Mouse (Mus musculus) cerebellum, postnatal 4 days (tissue): ENCODE data around the gene Mus81.
"Not testable (repeated sequence)": the region's sequence is repeated elsewhere in the genome, so short reads cannot be mapped to it uniquely, and the experiment has no call there.

ENCODE experiments used
- DNase-seq, 2 experiments: peaks; one replicate each; pipeline ENCODE4 v3.0.0; 2022; ENCODE audit warnings: low spot score in 2 of 2, mixed read lengths in 1 of 2

The Mus81 gene

DNA sequence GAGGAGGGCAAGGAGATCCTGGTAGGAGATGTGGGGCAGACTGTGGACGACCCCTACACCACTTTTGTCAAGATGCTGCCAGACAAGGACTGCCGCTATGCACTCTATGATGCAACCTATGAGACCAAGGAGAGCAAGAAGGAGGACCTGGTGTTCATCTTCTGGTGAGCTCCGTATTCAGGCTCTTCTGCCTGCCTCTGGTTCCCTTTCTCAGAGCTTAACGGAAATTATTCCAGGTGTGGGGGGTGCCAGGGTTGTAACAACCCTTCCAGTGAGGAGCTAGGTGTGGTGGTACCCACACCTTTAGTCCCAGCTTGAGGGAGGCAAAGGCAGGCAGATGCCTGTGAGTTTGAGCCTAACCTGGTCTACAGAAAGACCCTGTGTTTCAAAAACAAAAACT is 4.4 kb upstream of the Mus81 start:
- DNase-seq = no peak

DNA sequence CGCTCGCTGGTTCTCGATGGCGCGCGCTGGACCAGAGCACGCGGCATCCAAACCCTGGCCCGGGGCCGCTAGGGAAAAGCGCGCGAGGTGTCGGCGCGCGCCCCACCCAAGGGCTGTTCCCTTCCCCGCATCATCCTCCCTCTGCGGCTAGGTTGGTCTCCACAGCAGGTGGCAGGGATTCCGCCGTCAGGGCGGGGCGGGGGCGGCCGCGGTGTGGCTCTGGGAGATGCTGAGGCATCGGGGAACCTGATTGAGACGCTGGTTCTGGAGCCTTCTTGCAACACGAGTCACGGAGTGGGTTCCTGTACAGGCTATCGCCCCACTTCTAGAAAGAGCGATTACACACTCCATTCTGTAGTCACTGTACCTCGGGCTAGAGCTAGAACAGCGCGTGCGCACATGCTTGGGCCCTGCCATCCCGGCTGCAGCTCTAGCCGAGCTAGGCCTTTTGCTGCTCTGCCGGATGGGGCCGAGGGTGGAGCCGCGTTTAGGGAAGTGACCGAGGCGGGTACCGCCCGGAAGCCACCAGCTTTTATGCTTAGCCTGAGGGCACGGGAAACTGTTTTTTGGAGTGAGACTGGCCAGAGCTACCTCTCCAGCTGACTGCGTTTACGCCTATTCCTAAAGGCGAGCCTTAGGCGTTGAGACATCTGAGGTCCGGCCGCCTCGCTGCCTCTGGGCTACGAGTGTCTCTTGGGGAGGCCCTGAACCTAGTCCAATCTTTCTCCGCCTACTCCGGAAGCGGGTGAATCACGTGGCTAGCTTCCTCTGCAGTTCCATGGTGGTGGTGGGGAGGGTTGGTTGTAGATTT is 2.9 kb upstream of the Mus81 start:
- peak in 1 of 2 experiments; percentile 69 for DNase-seq

DNA sequence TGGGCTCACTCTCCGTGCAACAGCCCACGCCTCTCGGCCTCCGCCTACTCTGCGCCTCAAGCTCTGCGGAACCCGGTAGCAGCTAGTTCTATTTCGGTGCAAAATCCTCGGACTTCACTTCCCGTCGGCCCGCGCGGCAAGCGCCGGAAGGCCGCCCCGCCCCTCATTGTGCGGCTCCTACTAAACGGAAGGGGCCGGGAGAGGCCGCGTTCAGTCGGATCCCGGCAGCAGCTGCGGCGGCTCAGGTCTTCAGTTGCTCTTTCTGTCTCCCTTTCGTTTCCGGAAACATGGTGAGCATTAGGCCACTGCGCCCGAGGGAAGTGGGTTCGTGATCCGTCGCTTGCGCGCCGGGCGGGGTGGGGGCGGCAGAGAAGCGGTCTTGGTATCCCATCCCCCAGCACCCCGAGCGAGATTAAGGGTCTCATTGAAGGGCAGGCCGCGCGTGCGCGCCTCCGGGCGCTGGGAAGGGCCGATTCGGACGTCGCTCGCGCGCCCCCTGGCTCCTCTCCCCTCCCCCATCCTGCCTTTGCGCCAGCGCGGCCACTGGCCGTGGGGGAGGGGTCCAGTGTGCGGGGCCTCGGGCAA is 2.2 kb upstream of the Mus81 start, which contains the start of gene Cfl1:
TSS of gene Cfl1 (plus strand) at position 143 of the 585 bp plus-strand sequence.
- DNase-seq = peak; percentile 87 to 93

DNA sequence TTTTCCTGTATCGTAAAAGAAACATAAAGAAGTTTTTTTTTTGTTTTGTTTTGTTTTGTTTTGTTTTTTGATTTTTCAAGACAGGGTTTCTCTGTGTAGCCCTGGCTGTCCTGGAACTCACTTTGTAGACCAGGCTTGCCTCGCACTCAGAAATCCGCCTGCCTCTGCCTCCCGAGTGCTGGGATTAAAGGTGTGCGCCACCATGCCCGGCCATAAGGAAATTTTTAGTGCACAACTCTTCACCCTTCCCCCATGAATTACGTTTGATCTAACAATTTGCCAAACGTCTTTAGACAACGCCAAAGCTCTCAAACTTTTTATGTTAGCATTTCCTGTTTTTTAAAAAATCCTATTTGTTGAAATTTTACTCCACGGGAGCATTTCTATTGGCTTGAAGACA is 1.5 kb upstream of the Mus81 start:
- DNase-seq = not testable (repeated sequence)

DNA sequence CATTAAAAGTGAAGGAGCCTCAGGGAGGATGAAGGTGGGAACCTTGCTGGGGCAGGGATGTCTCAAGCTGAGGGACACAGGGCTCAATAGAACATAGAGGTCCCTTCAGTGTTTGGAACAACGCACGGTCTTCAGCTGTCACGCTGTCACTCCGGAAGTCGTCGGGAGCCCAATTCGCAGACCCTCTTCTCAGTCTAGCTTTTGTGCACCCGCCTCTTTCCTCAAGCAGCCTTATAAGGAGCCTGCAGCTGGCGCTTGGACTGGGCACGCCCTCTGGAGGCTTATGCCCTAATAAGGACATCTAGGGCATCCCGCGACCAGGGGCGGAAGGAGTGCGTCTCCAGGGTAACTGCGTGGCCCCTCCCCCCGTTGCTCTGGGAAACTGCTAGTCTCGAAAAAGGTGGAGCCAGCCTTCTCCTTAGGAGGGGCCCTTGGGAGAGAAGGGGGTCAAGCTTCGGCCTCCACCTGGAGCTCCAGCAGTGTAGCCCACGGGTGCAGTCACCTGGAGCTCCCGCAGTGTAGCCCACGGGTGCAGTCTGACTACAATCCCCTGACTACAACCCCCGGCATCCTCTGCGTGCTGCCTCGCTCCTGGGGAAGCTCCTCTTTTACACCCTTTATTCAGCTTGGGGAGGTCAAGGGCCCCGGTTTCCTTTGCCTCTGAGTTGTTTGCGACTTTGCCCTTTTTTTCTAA is 823 bp upstream of the Mus81 start:
- DNase-seq = peak; percentile 82 to 95

DNA sequence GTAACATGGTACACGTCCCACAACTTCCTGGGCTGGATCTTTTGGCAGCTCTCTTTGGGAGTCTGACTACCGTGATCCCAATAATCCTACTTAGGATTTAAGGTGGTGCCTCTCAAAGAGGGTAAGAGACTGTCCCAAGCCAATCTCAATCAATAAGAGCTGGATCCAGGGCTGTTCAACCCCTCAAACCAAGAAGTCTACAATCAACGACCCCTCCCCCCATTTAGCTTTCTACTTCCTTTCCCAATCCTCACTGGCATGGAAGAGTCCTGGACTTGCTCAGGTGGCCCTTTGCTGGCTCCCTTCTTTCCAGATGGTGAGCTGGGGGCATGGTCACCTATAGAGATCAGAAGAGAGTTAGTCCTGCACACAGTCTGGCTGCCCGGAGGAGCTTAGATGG is 1.4 kb downstream of the Mus81 start:
- DNase-seq = no peak

DNA sequence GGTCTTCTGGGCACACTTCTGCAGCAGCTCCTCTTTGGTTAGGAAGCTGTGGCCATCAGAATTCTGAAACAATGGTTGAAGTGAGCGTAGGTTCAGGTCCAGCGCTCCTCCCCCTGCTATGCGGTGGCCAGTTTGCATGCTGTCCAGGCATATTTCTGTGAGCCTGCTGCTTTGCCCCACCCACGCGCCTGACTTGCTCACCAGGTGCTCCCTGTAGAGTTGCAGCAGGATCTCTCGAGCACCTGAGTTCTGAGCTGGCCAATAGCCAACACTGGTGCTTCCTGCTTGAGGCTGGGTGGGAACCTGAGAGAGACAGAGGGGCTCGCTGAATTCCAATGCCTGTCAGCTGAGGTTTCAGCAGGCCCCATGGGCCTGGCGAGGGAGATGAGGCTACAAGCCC is 1.9 kb downstream of the Mus81 start:
- DNase-seq = no peak

DNA sequence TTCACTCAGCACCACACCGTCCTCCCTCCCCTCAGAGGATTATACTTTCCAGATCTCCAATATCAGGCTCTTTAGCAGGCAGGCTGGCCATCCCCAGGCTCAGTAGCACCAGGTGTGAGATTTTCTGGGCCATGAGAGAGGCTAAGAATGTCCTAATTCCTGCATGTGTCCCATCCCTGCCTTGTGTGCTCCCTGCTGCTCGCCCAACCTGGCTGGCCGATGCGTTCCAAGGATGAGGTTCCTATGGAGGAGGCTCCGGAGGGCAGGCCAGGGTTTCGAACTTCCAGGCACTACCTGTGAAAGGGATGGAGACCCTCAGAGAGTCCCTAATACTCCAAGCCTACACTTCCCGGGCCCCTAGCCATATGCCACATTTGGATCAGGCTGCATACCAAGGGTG is 2.4 kb downstream of the Mus81 start:
- no peak for DNase-seq

DNA sequence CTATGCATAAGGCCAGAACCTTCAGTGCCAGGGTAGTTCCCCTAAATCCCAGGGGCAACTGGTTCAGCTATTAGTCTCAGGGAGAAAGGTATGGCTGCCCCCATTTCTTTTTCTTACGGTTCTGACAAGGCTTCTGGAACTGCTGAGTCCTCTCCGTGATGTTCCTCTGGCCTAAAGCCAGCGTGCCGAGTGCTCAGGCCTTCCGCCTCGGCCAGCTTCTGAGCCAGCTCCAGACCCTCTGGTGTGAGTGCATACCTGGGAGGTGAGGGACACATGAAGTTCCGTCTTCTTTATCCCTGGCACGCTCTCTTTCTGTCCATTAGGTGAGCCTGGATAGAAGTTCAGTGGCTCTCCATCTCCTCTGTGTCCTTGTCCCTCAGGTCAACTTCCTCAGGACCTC is 2.8 kb downstream of the Mus81 start:
- DNase-seq = no peak

DNA sequence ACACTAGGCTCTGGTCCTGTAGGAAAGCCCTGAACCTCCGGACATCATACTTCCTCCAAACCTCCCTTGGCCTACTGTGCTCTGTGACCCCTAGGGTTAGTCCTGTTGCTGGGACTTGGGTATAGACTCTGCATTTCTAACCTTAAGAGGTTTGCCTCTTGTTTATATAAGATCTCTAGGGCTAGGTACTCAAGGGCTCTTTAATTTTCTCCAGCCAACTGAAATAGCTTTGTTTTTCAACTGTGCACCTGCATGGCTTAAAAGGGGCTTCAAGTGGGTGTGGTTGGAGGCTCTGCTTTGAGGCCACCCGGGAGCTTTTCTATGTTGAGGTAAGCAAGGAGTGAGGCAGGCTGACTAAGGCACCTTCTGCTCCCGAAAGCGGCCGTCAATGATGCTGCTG is 3.7 kb downstream of the Mus81 start:
- no peak for DNase-seq

DNA sequence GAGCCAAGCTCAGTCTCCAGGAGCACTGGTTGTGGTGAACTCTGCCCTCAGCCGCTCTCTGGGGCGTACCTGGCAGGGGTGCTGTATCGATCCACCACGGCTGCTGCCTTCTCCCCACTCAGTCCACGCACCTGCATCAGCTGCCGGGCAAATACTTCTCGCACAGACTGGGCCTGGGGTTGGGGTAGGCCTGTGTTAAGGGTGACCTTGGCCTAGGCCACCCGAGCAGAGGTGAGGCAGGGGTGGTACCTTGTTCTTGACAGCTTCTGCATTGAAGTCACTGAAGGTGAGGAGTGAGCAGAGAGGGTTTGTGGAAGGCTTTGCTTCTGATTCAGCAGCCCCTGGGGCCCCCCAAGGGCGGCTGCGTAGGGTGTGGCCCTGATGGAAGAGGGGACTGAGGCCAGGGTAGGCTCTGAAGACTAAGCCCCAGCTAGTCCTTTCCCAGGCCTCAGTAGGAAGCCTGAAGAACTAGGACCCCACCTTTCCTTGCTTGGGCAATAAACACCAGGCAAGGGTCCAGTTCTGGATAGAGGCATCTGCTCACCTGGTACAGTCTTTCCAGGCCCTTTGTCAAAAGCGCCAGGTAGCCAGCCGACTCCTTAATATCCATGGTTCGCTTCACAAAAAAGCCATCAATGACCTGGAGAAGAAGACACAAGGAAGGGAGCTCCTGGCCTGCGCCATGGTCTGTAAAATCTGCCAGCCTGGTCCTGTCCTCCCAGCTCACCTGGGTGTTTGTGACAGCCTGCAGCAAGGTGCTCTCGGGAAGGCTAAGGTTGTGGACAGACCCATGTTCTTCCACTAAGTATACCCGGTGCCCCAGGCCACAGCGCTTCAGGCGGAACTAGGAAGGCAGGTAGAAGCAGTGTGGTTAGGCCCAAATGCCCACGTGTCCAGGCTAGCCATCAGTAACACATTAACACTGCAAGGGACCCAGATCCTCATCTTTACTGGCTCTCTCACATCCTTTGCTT is 4.5 kb downstream of the Mus81 start:
- DNase-seq = no peak

DNA sequence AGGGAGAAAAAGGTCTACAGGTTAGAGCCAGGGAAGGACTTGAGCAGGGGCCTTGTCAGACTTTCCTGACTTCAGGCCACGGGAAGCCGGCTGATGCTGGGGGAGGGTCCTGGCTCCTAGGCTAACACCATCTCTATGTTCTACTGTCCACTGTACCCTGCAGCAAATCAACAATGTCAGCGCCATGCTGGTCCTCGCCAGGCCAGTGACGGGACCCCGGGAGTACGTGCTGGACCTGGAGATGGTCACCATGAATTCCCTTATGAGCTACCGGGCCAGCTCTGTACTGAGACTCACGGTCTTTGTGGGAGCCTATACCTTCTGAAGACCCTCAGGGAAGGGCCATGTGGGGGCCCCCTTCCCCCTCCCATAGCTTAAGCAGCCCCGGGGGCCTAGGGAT is 6.8 kb downstream of the Mus81 start:
- no peak for DNase-seq

DNA sequence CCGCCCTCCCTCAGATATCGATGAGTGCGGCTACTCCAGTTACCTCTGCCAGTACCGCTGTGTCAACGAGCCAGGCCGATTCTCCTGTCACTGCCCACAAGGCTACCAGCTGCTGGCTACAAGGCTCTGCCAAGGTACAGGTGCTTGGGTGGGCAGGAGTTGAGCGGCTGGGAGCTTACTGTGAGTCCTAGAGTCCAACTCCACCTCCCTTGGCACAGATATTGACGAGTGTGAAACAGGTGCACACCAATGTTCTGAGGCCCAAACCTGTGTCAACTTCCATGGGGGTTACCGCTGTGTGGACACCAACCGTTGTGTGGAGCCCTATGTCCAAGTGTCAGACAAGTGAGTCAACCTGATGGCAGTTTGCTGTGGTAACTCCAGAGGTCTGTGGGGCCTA is 8.2 kb downstream of the Mus81 start:
- DNase-seq = no peak

DNA sequence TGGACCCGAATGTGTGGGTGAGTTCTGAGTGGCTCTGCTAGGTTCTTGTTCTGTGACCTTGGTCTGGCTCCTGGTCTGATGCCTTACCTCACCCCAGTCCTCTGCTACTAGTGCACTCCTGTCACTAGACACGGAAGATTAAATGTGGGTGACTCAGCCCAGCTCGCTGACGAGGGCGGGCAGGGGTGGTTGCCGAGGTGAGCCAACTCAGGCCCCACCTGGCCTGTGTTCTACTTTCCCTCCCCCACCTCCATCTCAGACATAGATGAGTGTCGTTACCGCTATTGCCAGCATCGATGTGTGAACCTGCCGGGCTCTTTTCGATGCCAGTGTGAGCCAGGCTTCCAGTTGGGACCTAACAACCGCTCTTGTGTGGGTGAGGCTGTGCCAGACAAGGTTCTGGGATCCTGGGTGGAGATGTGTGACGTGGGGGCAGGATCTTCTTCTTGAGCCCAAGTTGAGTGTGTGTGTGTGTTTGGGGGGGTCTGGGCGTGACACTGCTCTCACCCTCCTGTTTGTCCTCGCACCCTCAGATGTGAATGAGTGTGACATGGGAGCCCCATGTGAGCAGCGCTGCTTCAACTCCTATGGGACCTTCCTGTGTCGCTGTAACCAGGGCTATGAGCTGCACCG is 10.4 kb downstream of the Mus81 start:
- DNase-seq = no peak

DNA sequence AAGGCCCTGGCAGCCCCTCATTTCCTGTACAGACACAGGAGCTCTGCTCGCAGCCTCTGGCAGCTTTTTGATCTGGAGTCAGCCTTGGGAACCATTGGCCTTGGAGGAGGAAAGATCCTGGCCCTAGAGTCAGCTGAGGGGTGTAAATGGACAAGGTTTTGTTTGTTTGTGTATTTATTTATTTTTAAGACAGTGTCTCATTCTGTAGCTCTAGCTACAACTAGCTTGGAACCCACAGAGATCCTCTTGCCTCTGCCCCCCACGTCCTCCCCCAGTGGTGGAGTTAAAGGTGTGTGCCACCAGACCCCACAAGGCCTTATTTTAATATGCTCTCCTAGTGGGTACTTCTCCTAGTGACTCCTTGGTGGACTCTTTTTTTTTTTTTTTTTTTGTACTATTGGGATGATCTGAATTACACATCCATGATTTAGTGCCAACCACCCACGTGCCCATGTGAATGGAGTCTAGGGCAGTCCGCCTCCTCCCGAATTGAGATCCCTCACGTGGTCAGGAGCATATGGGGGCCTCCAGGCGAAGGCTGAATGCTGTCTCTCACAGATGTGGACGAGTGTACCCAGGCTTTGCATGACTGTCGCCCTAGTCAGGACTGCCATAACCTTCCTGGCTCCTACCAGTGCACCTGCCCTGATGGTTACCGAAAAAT is 11.1 kb downstream of the Mus81 start:
- DNase-seq = no peak

DNA sequence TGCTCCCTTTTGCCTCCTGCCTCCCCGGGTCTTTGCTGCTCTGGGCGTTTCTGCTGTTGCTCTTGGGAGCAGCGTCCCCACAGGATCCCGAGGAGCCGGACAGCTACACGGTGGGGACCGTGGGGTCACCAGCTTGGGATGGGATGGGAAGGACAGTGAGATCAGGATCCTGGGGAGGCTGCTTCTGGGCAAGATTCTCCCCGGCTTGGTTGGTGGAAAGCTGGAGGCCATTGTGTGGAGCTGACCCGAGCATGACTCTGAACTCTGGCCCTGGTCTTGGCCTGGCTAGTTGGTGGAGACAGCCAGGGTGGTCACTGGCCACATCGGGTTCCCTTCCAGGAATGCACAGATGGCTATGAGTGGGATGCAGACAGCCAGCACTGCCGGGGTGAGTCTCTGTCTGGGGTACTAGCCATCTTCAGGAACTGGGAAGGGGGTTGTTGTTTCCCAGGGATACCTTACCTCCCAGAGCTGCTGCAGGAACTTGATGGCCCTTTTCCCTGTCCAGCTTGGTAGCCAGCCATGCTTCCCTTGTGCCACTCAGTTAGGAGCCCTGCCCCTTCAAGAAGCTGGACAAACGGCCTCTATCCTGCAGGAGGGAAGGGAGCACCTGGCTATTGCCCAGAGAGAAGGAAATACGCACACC is 13.0 kb downstream of the Mus81 start:
- no peak for DNase-seq

DNA sequence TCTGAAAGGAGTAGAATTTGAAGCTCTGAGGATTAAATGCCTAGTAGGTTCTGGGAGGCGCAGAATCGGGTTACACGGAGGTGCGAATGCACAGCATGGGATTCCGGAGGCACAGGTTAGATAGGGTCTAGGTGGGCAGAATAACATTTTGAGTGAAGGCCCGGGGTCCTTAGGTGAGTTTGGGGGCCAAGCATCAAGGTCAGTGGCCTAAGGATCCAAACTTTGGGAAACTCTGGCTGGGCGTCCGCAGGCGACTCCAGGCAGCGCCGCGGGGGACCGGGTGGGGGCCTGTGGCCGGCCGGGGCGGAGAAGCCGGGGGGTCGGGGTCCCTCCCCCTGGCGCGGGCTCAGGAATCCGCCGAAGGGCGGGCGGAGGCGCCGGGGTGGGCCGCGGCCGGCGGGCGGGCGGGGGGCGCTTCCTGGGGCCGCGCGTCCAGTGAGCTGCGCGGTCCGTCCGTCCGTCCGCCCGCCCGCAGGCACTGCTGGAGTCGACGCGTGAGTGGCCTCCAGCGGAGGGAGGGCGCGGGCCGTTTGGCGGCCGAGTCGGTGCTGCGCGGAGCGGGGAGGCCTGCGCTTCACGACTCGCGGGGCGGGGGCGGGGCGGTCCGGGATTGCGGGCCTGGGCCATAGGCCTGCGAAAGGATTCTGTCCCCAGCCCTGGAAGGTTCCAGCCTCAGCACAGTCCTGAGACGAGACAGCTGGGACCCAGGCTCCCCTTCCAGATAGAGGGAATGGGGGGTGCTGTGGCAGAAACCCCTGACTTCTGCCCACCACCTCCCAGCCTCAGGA is 13.7 kb downstream of the Mus81 start:
- DNase-seq = peak in 1 of 2 experiments; percentile 52

DNA sequence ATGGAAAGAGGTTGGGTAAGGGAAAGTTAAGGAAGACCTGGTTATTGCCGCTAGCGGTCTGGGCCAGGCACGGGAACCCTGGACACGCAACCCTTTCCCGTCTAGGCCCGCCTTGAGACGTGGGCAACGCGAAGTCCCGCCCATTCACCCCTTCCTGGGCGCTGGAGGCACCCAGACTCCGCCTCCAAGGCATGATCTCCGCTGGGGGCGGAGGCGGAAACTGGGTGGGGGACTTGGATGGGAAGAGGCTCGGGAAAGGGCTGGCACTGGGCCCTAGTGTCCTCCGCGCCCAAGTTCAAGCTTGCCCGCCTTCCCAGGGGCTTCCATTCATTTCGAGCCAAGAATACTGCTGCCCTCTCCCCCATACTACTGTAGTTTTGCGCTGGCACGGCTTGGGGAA is 14.5 kb downstream of the Mus81 start, which contains the start of gene Efemp2:
TSS of gene Efemp2 (plus strand) at position 235 of the 400 bp plus-strand sequence.
- DNase-seq = peak in 1 of 2 experiments; percentile 47

DNA sequence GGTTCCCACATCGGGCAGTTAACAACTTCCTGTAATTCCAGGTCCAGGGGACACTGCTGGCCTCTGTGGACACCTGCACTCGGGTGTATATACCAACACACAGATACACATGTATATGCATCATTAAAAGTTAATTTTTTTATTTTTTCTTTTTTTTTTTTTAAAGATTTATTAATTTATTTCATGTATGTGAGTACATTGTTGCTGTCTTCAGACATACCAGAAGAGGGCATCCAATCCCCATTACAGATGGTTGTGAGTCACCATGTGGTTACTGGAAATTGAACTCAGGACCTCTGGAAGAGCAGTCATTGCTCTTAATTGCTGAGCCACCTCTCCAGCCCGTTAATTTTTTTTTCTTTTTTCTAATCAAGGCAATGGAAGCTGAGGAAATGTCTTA is 15.3 kb downstream of the Mus81 start:
- DNase-seq = no peak
